Mouse (Mus musculus) limb, embryonic 13.5 days (tissue): ENCODE measurements around the gene Slc30a9. TPM values are rescaled to one million over a fixed set of nuclear protein-coding genes. Genes with fewer than 3 reads are reported as not detected.
A peak's percentile ranks its signal among the peaks of the same experiment; 100 is the strongest.

Experiments
- ATAC-seq: fragments of 200-750 bp; cut with Nextera tagmentation; 2 replicates; pipeline ENCODE4 v1.8.0; 2017; ENCODE audit warnings: low read depth, moderate number of reproducible peaks, moderate TSS enrichment; ENCODE audit not compliant: low FRiP score
- H3K27ac ChIP-seq: fragments of 300-500 bp; sonication (generic); 2 replicates; pipeline ENCODE4 v1.5.1; 2015; ENCODE audit warnings: inconsistent platforms, mild to moderate bottlenecking, moderate library complexity
- H3K27me3 ChIP-seq: fragments of 300-500 bp; sonication (generic); 2 replicates; pipeline ENCODE4 v1.6.1; 2015; ENCODE audit warnings: mild to moderate bottlenecking, inconsistent platforms
- H3K36me3 ChIP-seq: fragments of 300-500 bp; sonication (generic); 2 replicates; pipeline ENCODE4 v1.6.1; 2015; ENCODE audit warnings: inconsistent platforms, mild to moderate bottlenecking, moderate library complexity
- H3K4me1 ChIP-seq: fragments of 300-500 bp; sonication (generic); 2 replicates; pipeline ENCODE4 v1.6.1; 2015; ENCODE audit warnings: inconsistent platforms
- H3K4me2 ChIP-seq: fragments of 300-500 bp; sonication (generic); replicated peaks from 2 replicates; pipeline ENCODE4 v1.6.1; 2015; ENCODE audit warnings: inconsistent platforms, mild to moderate bottlenecking, moderate library complexity
- H3K4me3 ChIP-seq: fragments of 300-500 bp; sonication (generic); 2 replicates; pipeline ENCODE4 v1.5.1; 2015; ENCODE audit warnings: moderate library complexity, mild to moderate bottlenecking, inconsistent platforms
- H3K9ac ChIP-seq: fragments of 300-500 bp; sonication (generic); 2 replicates; pipeline ENCODE4 v1.6.1; 2015; ENCODE audit warnings: mild to moderate bottlenecking, inconsistent platforms
- H3K9me3 ChIP-seq: fragments of 300-500 bp; sonication (generic); 2 replicates; pipeline ENCODE4 v1.6.1; 2016; ENCODE audit warnings: inconsistent platforms
- WGBS: fragments of 180-500 bp; shearing (Covaris S2); methylation state at CpG from one replicate; pipeline ENCODE4 v1.1.7; 2015; 5-methylcytosine and 5-hydroxymethylcytosine counted together
- polyA plus RNA-seq: library from polyadenylated mRNA; unstranded; fragments of >200 nt; fragmentation: Nextera tagmentation; extraction: Ambion mirVana; gene quantifications from 2 replicates; pipeline ENCODE4 v1.2.1, GENCODE M21; 2015

Slc30a9 gene
- polyA plus RNA-seq, 1 experiment from 2014 or later, result 97.0 TPM

- peak overlapping the region; percentile 29 for H3K4me3 ChIP-seq
- peak overlapping the region; percentile 60 for H3K4me2 ChIP-seq
- no peak overlapping the region for H3K9ac ChIP-seq
- peaks cover 30% of the 10 kb centered on the region for H3K27me3 ChIP-seq
- WGBS, result 12% methylated on average over 12 of the region's 12 CpGs
- H3K27ac ChIP-seq, result peak overlapping the region; percentile 69
- H3K4me1 ChIP-seq, result peaks cover 42% of the 10 kb centered on the region
- peak; percentile 54; the same call in 1 of the 2 replicates for ATAC-seq
- H3K36me3 ChIP-seq, result peaks cover 12% of the 10 kb centered on the region; the same call in 1 of the 2 replicates
- no peaks in the 10 kb centered on the region for H3K9me3 ChIP-seq
These were observed 94.1 kb downstream of the Slc30a9 start for GRCm38 (mm10) chr5:67400608-67401480.

- peaks cover 30% of the 10 kb centered on the region for H3K27me3 ChIP-seq
- WGBS, result 18% methylated on average over 9 of the region's 9 CpGs
- H3K9me3 ChIP-seq, result no peaks in the 10 kb centered on the region
- peaks cover 42% of the 10 kb centered on the region for H3K4me1 ChIP-seq
- H3K27ac ChIP-seq, result peak overlapping the region; percentile 69
- H3K36me3 ChIP-seq, result peaks cover 12% of the 10 kb centered on the region; the same call in 1 of the 2 replicates
- no peak overlapping the region for H3K9ac ChIP-seq
- peak overlapping the region; percentile 29 for H3K4me3 ChIP-seq
- peak overlapping the region; percentile 60 for H3K4me2 ChIP-seq
- ATAC-seq, result peak; percentile 33
These were observed 94.9 kb downstream of the Slc30a9 start for GRCm38 (mm10) chr5:67401612-67402011.

- H3K36me3 ChIP-seq, result peaks cover 12% of the 10 kb centered on the region; the same call in 1 of the 2 replicates
- ATAC-seq, result no peak
- no peak overlapping the region for H3K4me3 ChIP-seq
- 50% methylated on average over 7 of the region's 7 CpGs for WGBS
- H3K27ac ChIP-seq, result no peak overlapping the region
- peaks cover 39% of the 10 kb centered on the region for H3K4me1 ChIP-seq
- H3K27me3 ChIP-seq, result peaks cover 14% of the 10 kb centered on the region
- H3K4me2 ChIP-seq, result no peak overlapping the region
- H3K9ac ChIP-seq, result no peak overlapping the region
- H3K9me3 ChIP-seq, result no peaks in the 10 kb centered on the region
These were observed 97.6 kb downstream of the Slc30a9 start for GRCm38 (mm10) chr5:67404380-67404779.

- no peak overlapping the region for H3K4me3 ChIP-seq
- H3K9ac ChIP-seq, result no peak overlapping the region
- H3K4me2 ChIP-seq, result no peak overlapping the region
- H3K36me3 ChIP-seq, result peaks cover 12% of the 10 kb centered on the region; the same call in 1 of the 2 replicates
- H3K27me3 ChIP-seq, result peaks cover 14% of the 10 kb centered on the region
- no peak overlapping the region for H3K27ac ChIP-seq
- 69% methylated on average over 9 of the region's 9 CpGs for WGBS
- ATAC-seq, result no peak
- H3K4me1 ChIP-seq, result peaks cover 37% of the 10 kb centered on the region
- no peaks in the 10 kb centered on the region for H3K9me3 ChIP-seq
These were observed 98.2 kb downstream of the Slc30a9 start for GRCm38 (mm10) chr5:67404919-67405318.

Other genes with a start within 250 kb of the Slc30a9 start
- 0.05 TPM in 1 of 2 replicates, not detected in the other for gene Phox2b, start 207.7 kb upstream of the Slc30a9 start, polyA plus RNA-seq
- 73.4 and 82.0 TPM in 2 replicates for gene Tmem33, start 46.4 kb upstream of the Slc30a9 start, polyA plus RNA-seq
- 4.9 and 5.3 TPM in 2 replicates for gene Bend4, start 121.4 kb downstream of the Slc30a9 start, polyA plus RNA-seq